Mouse (Mus musculus): ENCODE measurements around the gene Tef. TPM values are rescaled to one million over a fixed set of nuclear protein-coding genes. Genes with fewer than 3 reads are reported as not detected.

The Tef gene
- polyA plus RNA-seq, 1 experiment from 2014 or later = 38.6 TPM

DNA sequence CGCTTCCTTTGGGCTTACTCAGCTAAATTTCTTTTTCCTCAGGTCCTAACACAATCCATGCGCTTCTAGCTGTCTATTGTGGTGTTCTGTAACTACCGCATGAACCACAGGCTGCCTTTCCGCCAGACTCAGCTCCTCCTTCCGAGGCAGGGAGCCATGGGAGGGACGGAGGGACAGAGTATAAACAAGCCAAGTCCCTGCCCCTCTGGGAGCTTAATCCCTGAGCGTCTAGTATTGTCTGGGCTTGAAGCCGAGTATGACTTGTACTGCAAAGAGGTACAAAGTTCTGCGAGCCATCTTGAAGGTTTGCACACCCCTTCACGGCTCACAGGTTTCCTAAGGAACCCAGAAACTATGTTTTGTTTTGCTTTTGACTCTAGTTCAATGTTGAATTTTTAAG lies 7.9 kb downstream of the Tef start:
- Histone ChIP-seq H3K27ac (ENCODE audit: low read length) (peak overlapping the region; percentile 99), H3K4me1 (ENCODE audit: insufficient read depth, low read depth, low read length) (peaks cover 31% of the 10 kb centered on the region), H3K9me3 (ENCODE audit: low read length) (no peaks in the 10 kb centered on the region), H3K4me3 (ENCODE audit: low read depth, low read length) (peak overlapping the region; percentile 76), H3K36me3 (ENCODE audit: insufficient read depth, low read length) (0 out of 2 replicates have a peak, but pooled peaks cover 5% of the 10 kb centered on the region), H3K27me3 (replicated peaks; ENCODE audit: insufficient read depth, low read length) (no peaks in the 10 kb centered on the region), H3K9ac (replicated peaks; ENCODE audit: low read depth) (peak overlapping the region; percentile 76), H3K4me2 (replicated peaks; ENCODE audit: low read depth, low read length) (peak overlapping the region; percentile 89)
- WGBS = under 1% methylated on average over 10 of the region's 10 CpGs
- DNase-seq (ENCODE audit: low spot score) (peak; percentile 98), ATAC-seq (peak; percentile 67)
- no peak for TF ChIP-seq CTCF (IDR thresholded peaks at IDR 0.05)
- peak; percentile 91 for TF ChIP-seq EP300 (IDR thresholded peaks at IDR 0.05)

DNA sequence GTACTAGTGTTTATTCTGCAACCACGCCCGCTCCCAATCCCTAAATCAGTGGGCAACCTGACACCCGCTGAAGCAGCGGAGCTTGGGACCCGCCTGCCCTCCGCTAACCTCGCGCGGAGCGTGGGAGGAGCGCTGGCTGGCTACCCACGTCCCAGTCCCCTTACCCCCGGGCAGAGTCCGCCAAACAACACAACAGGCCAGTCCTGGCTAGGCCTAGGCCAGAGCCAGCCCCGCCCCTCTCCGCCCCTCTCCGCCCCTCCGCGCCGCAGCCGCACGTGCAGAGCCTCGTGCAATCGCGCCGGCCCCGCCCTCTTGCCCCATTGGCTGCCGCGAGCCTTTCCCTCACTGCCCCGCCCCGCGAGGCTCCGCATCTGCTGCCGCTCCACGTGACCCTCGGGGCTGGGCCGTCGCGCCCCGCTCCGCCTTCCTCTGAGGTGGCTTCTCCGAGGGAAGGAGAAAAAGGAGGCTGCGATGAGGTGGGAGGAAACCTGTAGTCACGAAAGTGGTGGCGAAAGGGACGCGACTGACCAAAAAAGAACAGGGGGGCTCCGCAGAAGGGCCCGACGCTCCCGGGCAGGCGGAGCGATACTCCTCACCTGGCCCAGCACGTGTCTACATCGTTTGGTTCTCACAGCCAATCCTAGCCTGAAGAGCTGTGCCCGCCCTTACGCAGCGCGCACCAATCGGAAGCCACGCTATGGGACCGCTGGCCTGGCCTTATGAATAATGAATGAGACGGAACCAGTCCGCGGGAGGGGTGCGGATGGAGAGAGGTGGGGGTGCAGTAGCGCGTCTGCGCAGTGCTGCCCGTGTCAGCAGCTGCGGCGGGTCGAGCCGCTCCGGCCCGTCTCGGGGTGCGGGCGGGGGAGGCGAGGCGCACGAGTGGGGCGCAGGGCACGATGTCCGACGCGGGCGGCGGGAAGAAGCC lies 8.7 kb downstream of the Tef start:
- H3K9me3 ChIP-seq (ENCODE audit: low read length) = no peaks in the 10 kb centered on the region
- no peak for TF ChIP-seq CTCF (IDR thresholded peaks at IDR 0.05)
- TF ChIP-seq EP300 (IDR thresholded peaks at IDR 0.05) = no peak
- H3K9ac ChIP-seq (replicated peaks; ENCODE audit: low read depth) = peak overlapping the region; percentile 76
- peaks cover 12% of the 10 kb centered on the region; the same call in 1 of the 2 replicates for H3K36me3 ChIP-seq (ENCODE audit: insufficient read depth, low read length)
- peak overlapping the region; percentile 76 for H3K4me3 ChIP-seq (ENCODE audit: low read depth, low read length)
- peaks cover 23% of the 10 kb centered on the region for H3K4me1 ChIP-seq (ENCODE audit: insufficient read depth, low read depth, low read length)
- DNase-seq (ENCODE audit: low spot score) (peak; percentile 99), ATAC-seq (peak; percentile 91)
- H3K27ac ChIP-seq (ENCODE audit: low read length) = peak overlapping the region; percentile 99
- under 1% methylated on average over 86 of the region's 89 CpGs for WGBS
- peak overlapping the region; percentile 89 for H3K4me2 ChIP-seq (replicated peaks; ENCODE audit: low read depth, low read length)
- H3K27me3 ChIP-seq (replicated peaks; ENCODE audit: insufficient read depth, low read length) = no peaks in the 10 kb centered on the region

GRCm38 (mm10) chr15:81811599-81811996 lies 9.4 kb downstream of the Tef start:
- Histone ChIP-seq H3K9me3 (ENCODE audit: low read length) (no peaks in the 10 kb centered on the region), H3K9ac (replicated peaks; ENCODE audit: low read depth) (peak overlapping the region; percentile 76), H3K4me3 (ENCODE audit: low read depth, low read length) (peak overlapping the region; percentile 76), H3K27ac (ENCODE audit: low read length) (peak overlapping the region; percentile 99), H3K27me3 (replicated peaks; ENCODE audit: insufficient read depth, low read length) (no peaks in the 10 kb centered on the region), H3K4me1 (ENCODE audit: insufficient read depth, low read depth, low read length) (peaks cover 19% of the 10 kb centered on the region), H3K4me2 (replicated peaks; ENCODE audit: low read depth, low read length) (peak overlapping the region; percentile 89), H3K36me3 (ENCODE audit: insufficient read depth, low read length) (peaks cover 13% of the 10 kb centered on the region; the same call in 1 of the 2 replicates)
- WGBS = 8% methylated on average over 7 of the region's 26 CpGs
- ATAC-seq (peak; percentile 5), DNase-seq (ENCODE audit: low spot score) (no peak)
- no peak for TF ChIP-seq CTCF (IDR thresholded peaks at IDR 0.05)
- TF ChIP-seq EP300 (IDR thresholded peaks at IDR 0.05) = no peak

DNA sequence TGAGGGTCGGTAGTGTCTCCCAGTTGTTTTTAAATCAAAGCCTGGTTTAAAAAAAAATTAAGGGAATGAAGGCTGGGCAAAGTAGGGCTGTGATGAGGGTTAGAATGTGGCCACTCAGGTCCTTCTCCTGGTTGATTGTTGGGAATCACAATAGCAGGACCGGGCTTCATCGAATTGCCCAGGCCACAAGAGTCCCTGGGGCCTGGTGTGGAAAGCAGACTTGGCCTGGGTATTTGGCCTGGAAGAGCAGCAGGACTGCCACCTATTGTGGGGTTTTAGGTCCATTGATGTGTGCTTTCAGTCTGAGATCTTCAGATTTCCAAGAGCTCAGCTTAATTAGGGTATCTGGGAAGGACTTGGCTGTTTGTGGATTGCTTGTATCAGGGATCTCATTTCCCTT lies 10.1 kb downstream of the Tef start:
- H3K4me3 ChIP-seq (ENCODE audit: low read depth, low read length) = peak overlapping the region; percentile 76; the same call in 1 of the 2 replicates

GRCm38 (mm10) chr15:81812696-81813631 lies 10.7 kb downstream of the Tef start:
- H3K9me3 ChIP-seq (ENCODE audit: low read length) = no peaks in the 10 kb centered on the region
- WGBS = 62% methylated on average over 7 of the region's 7 CpGs
- H3K4me2 ChIP-seq (replicated peaks; ENCODE audit: low read depth, low read length) = 0 out of 2 replicates have a peak overlapping the region, but pooled peaks have one; percentile 89
- H3K27ac ChIP-seq (ENCODE audit: low read length) = 0 out of 2 replicates have a peak overlapping the region, but pooled peaks have one; percentile 99
- TF ChIP-seq EP300 (IDR thresholded peaks at IDR 0.05) (no peak), CTCF (IDR thresholded peaks at IDR 0.05) (no peak)
- H3K27me3 ChIP-seq (replicated peaks; ENCODE audit: insufficient read depth, low read length) = no peaks in the 10 kb centered on the region
- peaks cover 21% of the 10 kb centered on the region; the same call in 1 of the 2 replicates for H3K36me3 ChIP-seq (ENCODE audit: insufficient read depth, low read length)
- no peak overlapping the region; the same call in 1 of the 2 replicates for H3K9ac ChIP-seq (replicated peaks; ENCODE audit: low read depth)
- DNase-seq (ENCODE audit: low spot score) = no peak
- peaks cover 16% of the 10 kb centered on the region for H3K4me1 ChIP-seq (ENCODE audit: insufficient read depth, low read depth, low read length)
- H3K4me3 ChIP-seq (ENCODE audit: low read depth, low read length) = no peak overlapping the region
- no peak for ATAC-seq

More for the DNA sequence above, 10.1 kb downstream of the Tef start:
- DNase-seq (ENCODE audit: low spot score) (no peak), ATAC-seq (no peak)
- H3K9me3 ChIP-seq (ENCODE audit: low read length) = no peaks in the 10 kb centered on the region
- TF ChIP-seq CTCF (IDR thresholded peaks at IDR 0.05) (peak; percentile 24; the same call in 1 of the 2 replicates), EP300 (IDR thresholded peaks at IDR 0.05) (no peak)
- peak overlapping the region; percentile 99; the same call in 1 of the 2 replicates for H3K27ac ChIP-seq (ENCODE audit: low read length)
- peak overlapping the region; percentile 89 for H3K4me2 ChIP-seq (replicated peaks; ENCODE audit: low read depth, low read length)
- peak overlapping the region; percentile 76 for H3K9ac ChIP-seq (replicated peaks; ENCODE audit: low read depth)
- WGBS = 39% methylated on average over 3 of the region's 3 CpGs
- peaks cover 19% of the 10 kb centered on the region for H3K4me1 ChIP-seq (ENCODE audit: insufficient read depth, low read depth, low read length)
- H3K36me3 ChIP-seq (ENCODE audit: insufficient read depth, low read length) = peaks cover 19% of the 10 kb centered on the region; the same call in 1 of the 2 replicates
- H3K27me3 ChIP-seq (replicated peaks; ENCODE audit: insufficient read depth, low read length) = no peaks in the 10 kb centered on the region

Measured in lung, postnatal 0 days (tissue).